Mouse (Mus musculus) heart, adult 2 months (tissue): ENCODE measurements around the gene Usp22. TPM values are rescaled to one million over a fixed set of nuclear protein-coding genes. Genes with fewer than 3 reads are reported as not detected.
A peak's percentile ranks its signal among the peaks of the same experiment; 100 is the strongest.

ENCODE experiments used
- DNase-seq, 2 experiments: peaks; one replicate each; pipeline ENCODE4 v3.0.0; 2021
- H3K27ac ChIP-seq: fragments of 200-600 bp; 2 replicates; pipeline ENCODE4 v1.8.1; 2022
- H3K27me3 ChIP-seq: fragments of 200-500 bp; 2 replicates; pipeline ENCODE4 v1.6.1; 2012; ENCODE audit warnings: mild to moderate bottlenecking, low read length, inconsistent platforms, mixed read lengths; ENCODE audit not compliant: control insufficient read depth, insufficient read depth
- H3K36me3 ChIP-seq: fragments of 200-500 bp; 2 replicates; pipeline ENCODE4 v1.6.1; 2012; ENCODE audit warnings: low read length, inconsistent platforms; ENCODE audit not compliant: control insufficient read depth, insufficient read depth
- H3K4me1 ChIP-seq: fragments of 200-500 bp; 2 replicates; pipeline ENCODE4 v1.6.1; 2011; ENCODE audit warnings: low read length; ENCODE audit not compliant: control insufficient read depth, insufficient read depth
- H3K4me3 ChIP-seq: fragments of 200-600 bp; 2 replicates; pipeline ENCODE4 v1.8.1; 2022
- H3K79me2 ChIP-seq: fragments of 200-500 bp; replicated peaks from 2 replicates; pipeline ENCODE4 v1.6.1; 2012; ENCODE audit warnings: mild to moderate bottlenecking, inconsistent platforms, low read length, moderate library complexity, mixed read lengths; ENCODE audit not compliant: control insufficient read depth, insufficient read depth
- H3K9ac ChIP-seq: fragments of 200-500 bp; 2 replicates; pipeline ENCODE4 v1.6.1; 2012; ENCODE audit warnings: low read depth, mild to moderate bottlenecking, control low read depth, inconsistent platforms, low read length, mixed read lengths
- CTCF ChIP-seq: fragments of 200-600 bp; IDR thresholded peaks from 2 replicates; pipeline ENCODE4 v1.8.1; 2022; ENCODE audit warnings: antibody characterized with exemption, mild to moderate bottlenecking, moderate library complexity
- EP300 ChIP-seq: fragments of 200-500 bp; IDR thresholded peaks from 2 replicates; pipeline ENCODE4 v1.6.1; 2011; ENCODE audit warnings: low read depth, low read length, control low read depth; ENCODE audit not compliant: insufficient read depth
- POLR2A ChIP-seq: fragments of 200-500 bp; IDR thresholded peaks from 2 replicates; pipeline ENCODE4 v1.6.1; 2011; ENCODE audit warnings: mild to moderate bottlenecking, low read depth, low read length, control low read depth; ENCODE audit not compliant: insufficient read depth
- WGBS: fragments of 180-500 bp; shearing (Covaris S2); methylation state at CpG from one replicate; pipeline ENCODE4 v1.1.7; 2018; 5-methylcytosine and 5-hydroxymethylcytosine counted together
- intact Hi-C: fragments of 180-260 bp; cut with DNase I; formaldehyde crosslinking; loops from one replicate; pipeline ENCODE4 v1.15.1; 2025
- polyA plus RNA-seq: library from polyadenylated mRNA; depleted of rRNA; stranded (reverse); fragments of >200 nt; gene quantifications from 2 replicates; pipeline ENCODE4 v1.2.3, GENCODE M21; 2012
- total RNA-seq, 2 experiments: library from RNA; stranded (reverse); gene quantifications; 2 replicates each; pipeline ENCODE4 v1.2.3; 2021

Usp22 gene
- total and polyA plus RNA-seq, 3 experiments, result 21.7 to 27.1 (median 22.6) TPM

DNA sequence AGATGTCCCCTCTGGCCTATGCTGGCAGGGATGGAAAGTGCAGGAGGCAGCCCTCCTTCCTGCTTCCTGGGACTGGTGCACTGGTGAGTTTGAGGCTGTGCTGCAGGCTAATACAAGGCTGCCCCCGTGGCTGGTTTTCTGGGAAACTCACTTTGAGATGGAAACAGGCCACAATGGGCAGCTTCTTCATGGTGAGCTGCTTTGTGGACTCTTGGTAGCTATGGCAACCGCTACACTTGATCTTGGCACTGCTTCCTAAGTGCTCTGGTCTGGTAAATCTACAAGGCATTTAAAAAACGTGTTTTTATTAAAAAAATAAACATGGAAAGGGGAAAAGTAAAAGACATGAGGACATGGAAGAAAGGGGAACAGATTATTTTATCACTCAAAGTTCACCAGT lies 16.7 kb downstream of the Usp22 start:
- intact Hi-C loops, result no loop called here
- peaks cover 2% of the 10 kb centered on the region; the same call in 1 of the 2 replicates for H3K4me1 ChIP-seq
- DNase-seq, result no peak
- H3K36me3 ChIP-seq, result no peaks in the 10 kb centered on the region
- no peak overlapping the region for H3K9ac ChIP-seq
- H3K4me3 ChIP-seq, result no peak overlapping the region
- H3K79me2 ChIP-seq, result no peaks in the 10 kb centered on the region
- 71% methylated on average over 3 of the region's 3 CpGs for WGBS
- H3K27me3 ChIP-seq, result no peaks in the 10 kb centered on the region
- no peak overlapping the region for H3K27ac ChIP-seq
- no peak for TF ChIP-seq CTCF
- TF ChIP-seq POLR2A, result no peak
- no peak for TF ChIP-seq EP300

DNA sequence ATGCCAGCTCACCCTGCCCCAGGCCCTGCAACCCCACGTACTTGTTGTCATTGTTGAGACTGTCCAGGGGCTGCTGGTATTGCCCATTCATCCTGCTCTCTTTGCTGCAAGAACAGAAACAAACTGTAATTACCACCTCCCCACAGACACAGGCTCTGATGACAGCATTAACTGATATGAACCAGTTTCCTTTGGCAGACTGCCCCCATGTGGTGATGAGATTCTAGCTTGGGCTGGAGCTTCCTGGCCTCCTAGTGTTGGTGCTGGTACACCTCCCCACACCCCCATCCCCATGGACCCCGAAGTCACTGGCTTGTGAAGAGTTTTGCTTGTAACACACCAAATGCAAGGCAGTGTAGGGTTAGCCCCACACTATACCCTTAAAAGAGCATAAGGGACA lies 19.1 kb downstream of the Usp22 start:
- 38% methylated on average over 2 of the region's 2 CpGs for WGBS
- no peaks in the 10 kb centered on the region for H3K36me3 ChIP-seq
- intact Hi-C loops, result loop anchor here (2.0 kb wide), 1 partner anchor 51 kb away; no protein-coding TSS in a partner anchor

DNA sequence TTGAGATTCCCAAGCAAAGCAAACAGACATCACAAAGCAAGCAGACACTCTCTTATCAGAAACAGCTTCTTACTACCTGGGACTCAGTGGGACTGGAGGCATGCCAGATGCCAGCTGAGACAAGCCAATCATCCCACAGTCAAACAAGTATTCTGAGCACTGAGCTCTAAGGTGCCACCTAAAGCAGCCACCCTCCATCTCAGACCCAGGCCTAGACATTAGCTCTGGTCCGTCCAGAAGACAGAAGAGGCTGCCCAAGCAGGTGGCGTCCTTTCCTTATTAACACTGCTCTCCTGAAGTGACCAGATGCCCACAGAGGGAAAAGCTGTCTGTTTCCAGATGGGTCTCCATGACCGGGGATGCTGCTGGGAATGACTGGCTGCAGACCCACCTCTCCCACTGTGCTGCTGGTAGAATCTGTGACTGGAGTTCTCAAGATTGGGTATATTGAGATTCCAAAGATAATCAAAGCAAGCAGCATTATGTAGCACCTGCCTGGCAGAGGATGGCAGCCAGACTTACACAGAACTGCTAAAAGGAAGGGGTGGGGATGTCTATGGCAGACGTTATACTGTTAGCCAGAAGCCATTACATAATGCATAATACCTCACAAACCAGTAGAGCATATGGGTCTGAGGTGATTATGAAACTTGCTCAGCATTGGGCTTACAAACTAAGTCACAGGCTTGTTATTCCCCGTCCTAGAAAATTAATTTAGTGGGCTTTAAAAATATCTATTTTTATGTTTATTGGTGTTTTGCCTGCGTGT lies 24.4 kb downstream of the Usp22 start:
- H3K4me1 ChIP-seq, result no peaks in the 10 kb centered on the region
- H3K4me3 ChIP-seq, result no peak overlapping the region
- no peak for DNase-seq
- intact Hi-C loops, result no loop called here
- no peak overlapping the region for H3K27ac ChIP-seq
- H3K9ac ChIP-seq, result no peak overlapping the region
- H3K36me3 ChIP-seq, result no peaks in the 10 kb centered on the region
- H3K27me3 ChIP-seq, result no peaks in the 10 kb centered on the region
- TF ChIP-seq EP300 (no peak), POLR2A (no peak), CTCF (no peak)
- H3K79me2 ChIP-seq, result no peaks in the 10 kb centered on the region
- 71% methylated on average over 6 of the region's 6 CpGs for WGBS

More for the DNA sequence above, 19.1 kb downstream of the Usp22 start:
- H3K79me2 ChIP-seq, result no peaks in the 10 kb centered on the region
- no peak overlapping the region for H3K4me3 ChIP-seq
- no peaks in the 10 kb centered on the region for H3K27me3 ChIP-seq
- H3K27ac ChIP-seq, result no peak overlapping the region
- H3K4me1 ChIP-seq, result peaks cover 2% of the 10 kb centered on the region; the same call in 1 of the 2 replicates
- DNase-seq, result peak in 1 of 2 experiments; percentile 28
- H3K9ac ChIP-seq, result no peak overlapping the region
- TF ChIP-seq EP300, result no peak
- no peak for TF ChIP-seq POLR2A
- TF ChIP-seq CTCF, result peak; percentile 52

DNA sequence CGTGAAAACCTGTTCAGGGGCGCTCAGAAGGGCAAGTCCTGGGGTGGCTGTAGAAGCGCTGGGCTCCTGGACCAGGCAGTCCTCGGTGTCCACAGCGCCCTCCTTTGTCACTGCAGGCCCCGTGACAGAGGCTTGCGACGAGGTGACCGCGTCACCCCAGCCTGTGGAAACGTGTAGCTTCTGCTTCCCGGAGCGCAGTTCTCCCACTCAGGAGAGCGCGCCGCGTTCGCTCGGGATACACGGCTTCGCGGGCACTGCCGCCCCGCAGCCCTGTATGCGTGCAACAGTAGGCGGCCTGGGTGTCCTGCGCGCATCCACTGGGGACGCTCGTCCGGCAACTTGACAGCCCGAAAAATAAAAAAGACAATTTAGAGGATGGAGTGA lies 27.6 kb downstream of the Usp22 start:
- no peaks in the 10 kb centered on the region; the same call in 1 of the 2 replicates for H3K4me1 ChIP-seq
- TF ChIP-seq EP300 (0 out of 2 replicates have a peak, but pooled peaks have one; percentile 8), CTCF (peak; percentile 9; the same call in 1 of the 2 replicates), POLR2A (no peak)
- intact Hi-C loops, result no loop called here

DNA sequence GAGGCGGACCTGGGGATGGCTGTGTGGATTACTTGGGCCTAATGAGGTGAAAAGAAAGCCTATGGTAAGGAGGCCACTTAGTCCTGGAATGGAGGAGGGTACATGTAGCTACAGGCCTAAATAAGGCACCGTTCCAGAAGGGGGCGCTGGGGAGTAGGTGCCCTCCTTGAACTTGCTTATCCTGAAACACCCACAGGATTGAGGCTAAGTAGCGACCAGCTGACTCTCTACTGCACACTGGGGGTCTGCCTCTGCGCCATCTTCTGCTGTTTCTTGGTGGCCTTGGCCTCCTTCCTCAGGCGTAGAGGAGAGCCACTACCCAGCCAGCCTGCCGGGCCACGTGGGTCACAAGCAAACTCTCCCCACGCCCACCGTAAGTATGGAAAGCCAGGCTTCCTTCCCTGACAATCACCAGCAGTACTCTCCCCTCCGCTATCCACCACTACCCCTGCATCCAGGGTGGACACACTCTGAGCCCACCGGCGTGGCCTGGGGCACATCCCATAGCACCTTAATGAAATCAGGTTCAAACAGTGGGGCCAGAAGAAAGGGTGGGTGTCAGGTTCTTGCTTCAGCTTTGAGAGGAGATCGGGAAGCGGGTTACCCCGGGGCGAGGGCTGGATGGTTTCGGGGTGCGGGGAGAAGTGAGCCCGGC lies 28.1 kb downstream of the Usp22 start:
- Histone ChIP-seq H3K4me1 (no peaks in the 10 kb centered on the region; the same call in 1 of the 2 replicates), H3K9ac (no peak overlapping the region), H3K4me3 (no peak overlapping the region), H3K27me3 (no peaks in the 10 kb centered on the region), H3K36me3 (no peaks in the 10 kb centered on the region), H3K27ac (no peak overlapping the region), H3K79me2 (no peaks in the 10 kb centered on the region)
- TF ChIP-seq CTCF, result peak; percentile 40
- TF ChIP-seq POLR2A, result no peak
- no peak for TF ChIP-seq EP300
- WGBS, result 33% methylated on average over 20 of the region's 20 CpGs
- intact Hi-C loops, result no loop called here
- no peak for DNase-seq

More for the DNA sequence above, 27.6 kb downstream of the Usp22 start:
- Histone ChIP-seq H3K27ac (no peak overlapping the region), H3K4me3 (0 out of 2 replicates have a peak overlapping the region, but pooled peaks have one; percentile 16), H3K79me2 (no peaks in the 10 kb centered on the region), H3K9ac (no peak overlapping the region), H3K36me3 (no peaks in the 10 kb centered on the region), H3K27me3 (no peaks in the 10 kb centered on the region)
- 15% methylated on average over 32 of the region's 32 CpGs for WGBS
- DNase-seq, result no peak
